Mouse (Mus musculus): ENCODE data around the gene Fkbpl.

DNA sequence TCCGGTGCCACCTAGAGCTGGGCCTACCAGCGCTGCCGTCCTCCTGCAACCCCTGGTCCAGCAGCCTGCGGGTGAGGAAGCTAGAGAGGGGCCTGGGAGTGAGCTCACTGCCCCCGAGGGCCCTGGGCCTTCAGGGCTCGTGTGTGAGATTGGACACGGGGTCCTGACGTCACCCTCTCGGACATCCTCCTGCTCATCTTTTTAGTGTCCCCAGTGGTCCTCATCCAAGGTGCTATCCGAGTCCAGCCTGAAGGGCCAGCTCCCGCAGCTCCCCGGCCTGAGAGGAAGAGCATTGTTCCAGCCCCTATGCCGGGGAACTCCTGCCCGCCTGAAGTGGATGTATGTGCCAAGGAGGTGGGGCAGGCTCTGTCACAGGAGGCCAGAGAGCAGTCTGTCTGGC lies 6.2 kb downstream of the Fkbpl start:
- no peak for TF ChIP-seq POLR2A (IDR thresholded peaks at IDR 0.05; ENCODE audit: borderline replicate concordance, extremely low read depth, low read depth, low read length)
- TF ChIP-seq CTCF (IDR thresholded peaks at IDR 0.05; ENCODE audit: insufficient read depth, low read length), result no peak
